Mouse (Mus musculus): ENCODE measurements around the gene Gm1604a. TPM values are rescaled to one million over a fixed set of nuclear protein-coding genes. Genes with fewer than 3 reads are reported as not detected.
"Not testable (repeated sequence)": the region's sequence is repeated elsewhere in the genome, so short reads cannot be mapped to it uniquely, and the experiment has no call there.

Gene Gm1604a
- total RNA-seq, 2 experiments from 2014 or later, result 1.2 TPM

DNA sequence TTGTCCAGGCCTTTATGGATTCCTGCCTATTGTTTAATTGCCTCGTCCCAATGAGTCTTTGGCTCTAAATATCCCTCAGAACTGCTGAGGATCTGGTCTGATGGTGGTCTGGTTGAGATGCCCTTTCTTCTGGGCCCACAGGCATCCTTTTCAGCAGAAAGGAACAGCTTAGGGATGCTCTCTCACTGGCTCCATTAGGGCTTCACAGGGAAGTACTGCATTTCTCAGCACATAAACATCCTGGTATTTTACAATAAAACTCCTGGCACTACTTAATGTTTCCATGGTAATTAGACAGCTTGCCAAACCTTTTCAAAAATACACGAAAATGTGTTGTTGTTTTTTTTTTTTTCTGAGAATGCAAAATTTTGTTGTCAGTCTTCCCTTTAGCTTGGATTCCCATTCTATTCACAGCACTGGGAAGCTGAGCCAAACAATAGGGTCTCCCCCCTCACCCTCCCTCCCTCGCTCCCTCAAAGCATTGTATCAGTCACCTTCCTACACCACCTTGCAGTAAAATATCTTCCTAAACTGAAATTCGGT is 43.7 kb downstream of the Gm1604a start:
- DNase-seq (ENCODE audit: low spot score in 2 of 2), result not testable (repeated sequence)

DNA sequence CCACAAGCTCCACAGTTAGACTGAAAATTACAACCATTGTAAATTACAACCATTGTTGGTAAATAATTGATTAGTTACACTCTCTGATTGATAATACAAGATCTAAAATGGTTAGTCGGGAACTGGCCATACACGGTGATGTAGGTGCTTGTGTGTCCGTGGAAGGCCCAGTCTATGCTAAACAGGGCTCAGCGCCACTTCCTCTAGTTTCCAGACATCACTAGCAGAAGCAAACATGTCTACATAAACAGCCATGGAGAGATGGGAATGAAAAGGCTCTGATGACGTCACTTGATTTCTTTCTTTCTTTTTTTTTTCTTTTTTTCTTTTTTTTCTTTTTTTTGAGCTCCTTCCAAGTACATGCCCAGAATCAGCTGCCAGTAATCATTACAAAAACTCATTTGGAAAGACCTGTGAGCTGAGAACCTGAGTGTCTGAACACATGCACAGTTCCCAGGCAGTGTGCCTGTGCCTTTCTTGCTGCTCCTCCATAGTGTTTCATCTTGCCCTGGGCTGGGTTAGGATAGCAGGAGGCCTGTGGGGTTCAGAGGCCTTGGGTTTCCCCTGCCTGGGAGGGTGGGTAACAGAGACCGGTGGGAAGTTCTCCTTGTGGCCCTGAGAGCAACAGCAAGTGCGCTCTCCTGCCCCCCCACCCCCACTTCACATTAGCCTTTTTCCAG is 44.3 kb downstream of the Gm1604a start:
- not testable (repeated sequence) for DNase-seq (ENCODE audit: low spot score in 2 of 2)

DNA sequence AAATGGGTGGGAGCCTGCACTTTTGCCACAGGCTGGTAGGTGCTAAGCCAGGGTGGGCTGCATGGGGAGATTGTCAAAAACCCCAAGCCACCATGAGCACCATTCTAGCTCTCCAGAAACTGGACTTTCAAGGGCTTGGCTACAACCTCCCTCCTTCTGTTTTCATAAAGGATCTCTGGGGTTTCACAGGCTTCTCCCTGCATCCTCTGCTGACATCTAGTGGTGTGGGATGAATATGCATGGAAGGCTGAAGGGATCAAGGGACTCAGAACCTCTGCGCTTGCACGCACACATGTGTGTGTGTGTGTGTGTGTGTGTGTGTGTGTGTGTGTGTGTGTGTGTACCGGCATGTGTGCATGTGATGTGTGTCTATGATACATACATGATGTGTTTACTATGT is 49.1 kb downstream of the Gm1604a start:
- DNase-seq (ENCODE audit: low spot score in 2 of 2), result peak; percentile 52 to 55

DNA sequence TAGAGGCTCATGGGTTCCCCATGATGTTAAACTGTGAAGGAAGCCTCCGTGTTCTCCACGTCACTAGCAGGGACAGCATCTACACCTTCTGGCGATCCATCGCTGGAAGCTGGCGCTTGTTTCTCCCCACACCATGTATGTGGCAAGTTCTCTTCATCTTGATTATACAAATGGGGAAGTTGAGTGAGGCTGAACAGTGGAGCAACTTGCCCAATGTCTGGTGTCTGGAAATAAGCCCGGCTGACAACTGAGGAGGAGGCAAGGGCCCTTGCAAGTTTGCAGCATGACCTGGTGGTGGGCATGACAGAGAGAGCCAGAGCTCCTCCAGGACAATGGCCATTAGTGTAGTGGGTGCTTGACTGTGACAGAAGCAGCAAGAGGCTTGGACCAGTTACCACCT is 50.2 kb downstream of the Gm1604a start:
- DNase-seq (ENCODE audit: low spot score in 2 of 2), result not testable (repeated sequence)

DNA sequence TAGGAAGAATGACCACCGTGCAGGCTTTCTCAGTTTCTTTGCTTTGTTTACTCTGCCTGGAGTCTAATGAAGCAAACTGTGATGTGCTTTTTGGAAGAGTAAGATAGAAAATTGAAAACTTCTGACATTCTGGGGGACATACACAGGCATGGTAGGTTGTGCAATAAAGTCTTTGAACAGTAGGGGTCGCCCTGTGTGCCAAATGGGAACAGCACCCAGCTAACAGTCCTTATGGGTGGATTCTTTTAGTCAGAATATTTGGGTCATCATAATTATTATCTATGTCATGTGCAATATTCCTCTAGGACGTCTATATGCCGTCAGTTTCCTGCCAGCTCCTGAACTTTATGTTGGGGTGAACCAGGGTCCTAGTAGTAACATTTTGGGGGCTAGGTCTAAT is 54.2 kb downstream of the Gm1604a start:
- peak; percentile 77 to 79 for DNase-seq (ENCODE audit: low spot score in 2 of 2)

DNA sequence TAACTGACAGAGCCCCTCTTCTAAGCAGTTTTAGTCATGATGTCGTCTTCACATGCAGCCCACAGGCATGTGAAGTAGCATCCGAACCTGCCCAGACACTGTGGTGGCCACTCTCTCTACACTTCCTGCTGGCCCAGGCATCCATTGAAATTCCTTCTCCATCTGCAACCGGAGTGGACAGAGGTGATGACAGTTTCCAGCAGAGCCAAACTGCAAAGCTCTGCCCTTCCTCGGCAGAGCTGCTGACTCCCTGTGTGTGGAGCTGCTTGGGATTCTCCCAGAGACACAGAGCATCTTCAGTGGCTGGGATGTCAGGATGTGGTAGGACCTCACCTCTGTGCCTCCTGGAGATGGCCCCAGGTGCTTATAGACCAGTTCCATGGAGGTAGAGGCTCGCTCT is 59.2 kb downstream of the Gm1604a start:
- DNase-seq (ENCODE audit: low spot score in 2 of 2), result not testable (repeated sequence)

DNA sequence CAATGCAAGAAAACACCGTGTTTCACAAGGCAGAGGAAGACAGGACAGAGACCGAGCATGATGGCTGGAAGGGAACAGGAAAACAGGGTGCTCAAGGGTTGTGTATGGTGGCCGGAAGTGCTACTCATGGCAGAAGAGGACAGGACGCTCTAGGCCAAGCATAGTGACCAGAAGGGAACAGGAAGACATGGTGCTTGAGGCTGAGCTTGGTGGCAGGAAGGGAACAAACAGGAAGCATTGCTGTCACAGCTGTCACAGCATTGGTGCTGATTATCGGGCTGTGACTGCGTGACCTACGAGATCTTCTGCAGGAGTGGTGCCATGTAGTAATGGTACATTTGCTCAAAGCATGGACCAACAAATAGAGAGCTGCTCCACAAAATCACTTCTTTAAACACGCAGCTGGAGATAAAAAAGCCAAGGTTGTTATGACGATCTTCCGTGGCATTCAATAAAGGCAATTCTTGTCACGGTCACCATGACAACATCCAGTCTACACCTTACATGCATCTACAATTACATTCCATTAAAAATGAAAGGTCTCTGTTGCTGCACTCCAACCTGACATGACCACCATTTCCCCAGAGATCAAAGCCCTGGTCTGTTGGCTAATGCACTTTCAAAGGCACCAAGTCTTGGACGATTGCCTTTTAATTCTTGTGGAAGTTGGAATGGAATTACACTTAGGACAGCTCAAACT is 60.3 kb downstream of the Gm1604a start:
- not testable (repeated sequence) for DNase-seq (ENCODE audit: low spot score in 2 of 2)

DNA sequence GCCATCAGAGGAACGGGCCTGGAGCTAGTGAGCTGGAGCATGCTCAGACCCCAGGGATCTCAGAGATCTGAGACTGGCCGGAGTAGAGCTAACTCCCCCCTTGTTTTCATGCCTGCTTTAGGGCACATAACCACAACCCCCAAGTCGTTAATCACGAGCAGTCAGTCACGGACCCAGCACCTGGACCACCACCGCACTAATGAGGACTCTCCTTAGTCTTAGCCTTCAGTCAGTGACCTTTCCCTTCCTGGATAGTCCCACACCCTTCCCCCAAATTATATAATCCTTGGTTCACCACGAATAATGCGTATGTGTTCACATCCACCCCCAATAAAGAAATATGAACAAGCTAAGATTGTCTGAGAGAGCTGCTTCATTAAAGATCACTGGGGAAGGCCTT is 61.5 kb downstream of the Gm1604a start:
- not testable (repeated sequence) for DNase-seq (ENCODE audit: low spot score in 2 of 2)

DNA sequence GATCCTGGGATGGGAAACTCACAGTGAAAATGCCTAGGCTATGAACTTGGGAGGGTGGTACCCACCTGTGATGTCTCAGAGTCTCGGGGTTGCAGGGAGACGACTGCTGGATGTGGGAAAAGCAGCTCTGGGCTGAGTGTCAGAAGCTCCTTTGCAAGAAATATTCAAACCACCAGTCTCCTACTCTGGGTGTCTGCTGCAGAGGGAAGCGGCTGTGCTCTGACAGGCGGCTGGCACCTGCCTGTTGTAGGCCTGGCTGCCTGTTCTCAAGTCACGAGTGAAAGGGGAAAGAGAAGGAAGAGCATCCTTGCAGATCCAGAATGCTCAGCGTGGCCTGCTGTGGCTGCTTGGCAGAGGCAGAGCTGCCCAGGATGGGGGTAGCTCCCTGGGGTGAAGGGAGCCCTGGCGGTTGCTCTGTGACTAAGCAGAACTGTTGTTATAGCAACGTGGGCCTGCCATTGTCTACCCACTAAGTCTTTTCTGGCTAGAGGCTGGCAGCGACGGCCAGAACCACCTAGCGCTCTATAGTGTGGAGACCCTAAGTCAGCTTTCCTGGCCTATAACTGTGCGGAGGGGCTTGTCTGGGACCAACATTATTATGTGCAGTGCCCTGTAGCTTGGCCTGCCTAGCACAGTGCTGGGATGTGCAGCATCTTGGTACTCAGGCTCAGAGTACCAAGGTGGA is 72.6 kb downstream of the Gm1604a start:
- DNase-seq (ENCODE audit: low spot score in 2 of 2), result not testable (repeated sequence)

DNA sequence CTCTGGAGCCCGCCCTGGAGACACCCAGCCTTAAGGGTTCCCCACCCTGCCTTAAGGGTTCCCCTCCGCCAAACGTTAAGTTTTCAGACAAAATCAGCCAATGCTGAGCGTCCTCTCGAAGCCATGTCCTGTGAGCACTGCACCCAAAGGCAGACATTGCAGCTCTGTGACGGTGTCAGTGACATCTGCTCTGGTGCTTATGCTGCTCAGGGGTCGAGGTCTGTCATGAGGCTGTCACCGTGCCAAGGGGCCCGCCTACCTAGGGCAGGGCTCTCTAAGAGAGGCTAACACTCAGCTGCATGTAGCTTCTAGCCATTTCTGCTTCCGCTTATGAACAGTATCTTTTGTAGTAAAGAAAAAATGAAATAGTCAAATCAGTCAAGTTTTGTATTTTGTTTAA is 73.7 kb downstream of the Gm1604a start:
- DNase-seq (ENCODE audit: low spot score in 2 of 2), result not testable (repeated sequence)

DNA sequence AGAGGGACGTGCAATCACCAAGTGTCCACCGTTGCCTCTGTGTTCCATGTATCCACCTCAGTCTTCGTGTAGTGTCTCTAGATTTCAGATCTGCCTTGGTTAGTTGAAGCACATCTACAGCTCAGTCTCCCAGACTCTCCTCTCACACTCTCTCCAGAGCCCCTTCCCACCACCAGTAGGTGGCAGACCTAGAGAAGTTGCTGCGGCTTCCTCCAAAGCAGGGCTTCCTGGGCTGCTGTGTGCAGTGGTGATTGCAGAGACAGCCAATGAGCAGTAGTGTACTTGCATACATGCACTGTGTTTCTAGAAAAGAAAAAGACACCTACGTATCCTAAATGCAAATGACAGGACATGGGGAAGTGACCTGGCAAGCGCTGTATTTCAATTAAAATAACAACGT is 77.6 kb downstream of the Gm1604a start:
- not testable (repeated sequence) for DNase-seq (ENCODE audit: low spot score in 2 of 2)

DNA sequence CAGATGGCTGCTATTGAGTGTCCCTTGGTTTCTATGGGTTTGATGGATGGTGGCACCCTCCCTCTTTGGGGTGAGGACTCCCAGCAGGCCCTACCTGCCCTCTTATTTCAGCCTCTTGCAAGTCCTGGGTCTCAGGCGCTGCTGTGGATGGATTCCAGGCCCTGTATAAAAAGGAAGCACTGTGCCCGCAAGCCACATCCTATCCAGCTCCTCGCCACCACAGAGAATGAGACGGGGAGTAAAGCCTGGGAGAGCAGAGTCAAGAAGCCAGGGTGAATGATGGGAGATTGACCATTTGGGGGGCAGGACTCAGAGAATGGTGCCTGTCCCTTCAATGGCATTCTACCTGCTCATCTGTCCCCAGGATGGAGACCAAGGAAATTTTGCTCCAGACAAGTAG is 86.3 kb downstream of the Gm1604a start:
- not testable (repeated sequence) for DNase-seq (ENCODE audit: low spot score in 2 of 2)

DNA sequence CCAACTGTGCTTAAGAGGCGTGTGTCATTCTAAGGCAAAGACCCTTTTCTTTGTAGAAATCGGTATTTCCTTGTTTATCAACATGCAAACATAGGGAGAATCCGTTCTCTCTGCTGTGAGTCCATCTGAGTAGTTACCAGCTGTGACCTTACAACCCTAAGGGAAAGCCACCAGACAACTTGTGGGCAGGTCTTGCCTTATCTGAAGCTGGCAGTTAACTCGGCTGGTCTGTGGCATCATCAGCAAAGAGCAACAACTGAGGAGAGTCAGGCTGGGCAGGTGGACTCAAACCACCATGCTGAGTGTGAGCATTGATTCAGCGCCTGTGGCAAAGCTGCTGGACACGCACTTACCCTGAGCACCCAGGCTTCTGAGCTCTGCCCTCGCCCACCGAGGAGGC is 90.9 kb downstream of the Gm1604a start:
- DNase-seq (ENCODE audit: low spot score in 2 of 2), result not testable (repeated sequence)

DNA sequence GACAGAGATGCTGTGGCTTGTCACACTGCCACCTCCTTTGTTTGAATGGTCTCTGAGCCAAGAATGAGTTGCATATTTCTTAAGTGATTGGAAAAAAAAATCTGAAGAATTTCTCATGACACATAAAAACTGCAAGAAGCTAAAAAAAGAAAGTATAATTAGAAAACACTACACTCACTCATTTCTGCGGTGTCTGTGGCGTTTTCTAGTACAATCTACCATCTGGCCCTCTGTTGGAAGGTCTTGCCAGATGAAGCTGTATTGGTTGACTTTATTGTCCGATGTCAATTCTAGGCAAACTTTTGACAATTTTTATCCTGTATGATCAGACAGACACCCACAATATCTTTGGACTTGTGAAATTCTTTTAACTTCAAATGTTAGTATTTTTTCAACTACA is 95.5 kb downstream of the Gm1604a start:
- not testable (repeated sequence) for DNase-seq (ENCODE audit: low spot score in 2 of 2)

DNA sequence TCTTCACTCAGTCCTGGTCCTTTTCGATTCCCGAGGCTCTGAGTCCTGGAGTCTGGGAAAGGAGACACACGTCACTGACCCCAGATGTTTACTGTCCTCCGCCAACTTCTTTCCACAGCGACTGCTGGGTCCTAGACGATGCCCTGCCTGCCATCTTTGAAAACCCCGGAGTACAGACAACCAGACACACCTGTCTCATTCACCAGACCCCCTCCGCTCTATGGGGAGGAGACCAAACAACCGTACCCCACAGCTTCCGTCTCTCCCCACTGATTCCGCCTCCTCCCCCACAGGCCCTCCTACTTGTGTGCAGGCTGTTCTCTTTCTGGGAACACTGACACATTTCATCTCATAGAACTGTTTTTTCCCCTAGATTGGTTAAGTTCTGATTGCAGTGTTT is 97.2 kb downstream of the Gm1604a start:
- not testable (repeated sequence) for DNase-seq (ENCODE audit: low spot score in 2 of 2)

DNA sequence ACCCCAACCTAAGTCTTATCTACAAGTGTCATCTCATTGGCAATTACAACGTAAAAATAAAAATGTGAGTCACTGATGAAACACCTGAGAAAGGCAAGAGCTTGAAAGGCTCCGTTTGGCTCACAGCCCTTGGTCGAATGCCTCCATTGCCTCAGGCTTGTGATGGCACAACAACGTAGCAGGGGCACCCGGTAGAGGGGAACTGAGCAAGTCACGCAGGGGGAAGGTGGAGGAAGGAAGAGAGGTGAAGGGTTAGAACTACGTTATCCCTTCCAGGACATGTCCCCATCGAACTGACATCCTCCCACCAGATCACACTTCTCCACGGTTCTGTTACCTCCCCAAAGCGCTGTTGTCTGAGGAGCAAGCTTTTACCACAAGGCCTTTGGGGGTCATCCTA is 101.1 kb downstream of the Gm1604a start:
- not testable (repeated sequence) for DNase-seq (ENCODE audit: low spot score in 2 of 2)

DNA sequence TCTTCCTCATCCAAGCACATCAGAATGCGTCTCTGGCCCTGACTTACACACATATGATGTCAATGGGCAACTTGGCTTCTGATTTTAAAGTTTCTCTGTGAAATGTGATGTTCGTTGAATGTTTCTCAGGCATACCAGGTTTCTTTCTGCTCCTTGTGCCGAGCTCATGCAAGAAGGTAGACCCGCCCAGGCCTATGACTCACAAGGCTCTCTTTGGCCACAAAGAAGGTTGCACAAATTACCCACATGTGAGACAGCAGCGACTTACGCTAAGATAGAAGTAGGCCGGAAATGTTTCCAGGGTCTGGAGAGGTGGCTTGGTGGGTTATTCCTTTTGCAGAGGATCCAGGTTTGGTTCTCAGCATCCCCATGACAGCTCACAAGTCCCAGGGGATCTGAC is 108.6 kb downstream of the Gm1604a start:
- DNase-seq (ENCODE audit: low spot score in 2 of 2), result not testable (repeated sequence)

DNA sequence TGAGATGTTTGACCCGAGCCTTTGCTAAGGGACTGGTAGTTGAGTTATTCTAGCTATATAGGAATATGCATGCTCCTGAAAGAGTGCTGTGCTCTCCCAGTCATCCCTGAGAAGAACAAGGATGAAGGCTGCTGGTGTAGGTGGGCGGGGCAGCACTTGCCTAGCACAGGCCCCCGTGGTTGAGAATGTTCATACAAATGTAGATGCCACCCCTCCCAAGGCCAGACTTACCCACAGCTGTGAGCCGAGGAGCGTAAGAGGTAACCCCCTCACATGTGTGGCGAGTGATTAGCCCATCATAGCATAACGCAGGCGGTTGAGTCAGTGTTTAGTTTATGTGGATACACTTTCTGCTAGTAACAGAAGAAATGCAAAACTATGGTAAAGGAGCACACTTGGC is 109.9 kb downstream of the Gm1604a start:
- DNase-seq (ENCODE audit: low spot score in 2 of 2), result not testable (repeated sequence)
